Mouse (Mus musculus): ENCODE measurements around the gene Dbi. TPM values are rescaled to one million over a fixed set of nuclear protein-coding genes. Genes with fewer than 3 reads are reported as not detected.

Dbi gene
- total and polyA plus RNA-seq, 3 experiments: 149 to 164 TPM; not detected in 1

GRCm38 (mm10) chr1:120071133-120071532, 49.7 kb downstream of the Dbi start:
- no peaks in the 10 kb centered on the region; the same call in 1 of the 2 replicates for H3K79me2 ChIP-seq (ENCODE audit: control insufficient read depth, insufficient read depth, low read length, poor library complexity)
- no peak overlapping the region for H3K9ac ChIP-seq (ENCODE audit: control insufficient read depth, low read depth, low read length, poor library complexity, severe bottlenecking)
- no peaks in the 10 kb centered on the region for H3K27me3 ChIP-seq (ENCODE audit: control insufficient read depth in 1 of 2, insufficient read depth in 2 of 2, low read length in 2 of 2)
- TF ChIP-seq POLR2AphosphoS5 (IDR thresholded peaks at IDR 0.05; ENCODE audit: borderline replicate concordance, low read depth, low read length) (no peak), ZMIZ1 (IDR thresholded peaks at IDR 0.05; ENCODE audit: low read depth, low read length) (no peak), ELF1 (IDR thresholded peaks at IDR 0.05; ENCODE audit: low read depth, low read length) (no peak)
- peaks cover 0 to 7% of the 10 kb centered on the region in 2 experiments; a peak in 2 of 4 replicates for H3K4me1 ChIP-seq (ENCODE audit: control insufficient read depth in 1 of 2, insufficient read depth in 2 of 2, low read length in 2 of 2)
- no peak overlapping the region for H3K27ac ChIP-seq (ENCODE audit: control insufficient read depth, low read depth, low read length)
- H3K36me3 ChIP-seq (ENCODE audit: control insufficient read depth in 1 of 2, insufficient read depth in 2 of 2, low read length in 2 of 2): no peaks in the 10 kb centered on the region; a peak in 2 of 4 replicates
- H3K9me3 ChIP-seq (replicated peaks; ENCODE audit: insufficient read depth, low read length): no peaks in the 10 kb centered on the region
- no peak overlapping the region for H3K4me3 ChIP-seq (ENCODE audit: control insufficient read depth in 1 of 2, insufficient read depth in 1 of 2, low read depth in 2 of 2, low read length in 2 of 2)
- DNase-seq (ENCODE audit: low read depth, low spot score): no peak

GRCm38 (mm10) chr1:120070168-120070567, 50.7 kb downstream of the Dbi start:
- no peak for TF ChIP-seq USF1 (IDR thresholded peaks at IDR 0.05; ENCODE audit: low read depth, low read length)
- TF ChIP-seq HCFC1 (IDR thresholded peaks at IDR 0.05; ENCODE audit: low read depth, low read length): no peak
- TF ChIP-seq POLR2AphosphoS2 (IDR thresholded peaks at IDR 0.05; ENCODE audit: low read length): no peak
- TF ChIP-seq ELF1 (IDR thresholded peaks at IDR 0.05; ENCODE audit: low read depth, low read length): no peak
- TF ChIP-seq USF2 (IDR thresholded peaks at IDR 0.05; ENCODE audit: borderline replicate concordance in 1 of 2, insufficient read depth in 1 of 2, low read depth in 1 of 2, low read length in 2 of 2): no peak
- TF ChIP-seq TAL1 (IDR thresholded peaks at IDR 0.05; ENCODE audit: low read length): no peak
- TF ChIP-seq MAFK (IDR thresholded peaks at IDR 0.05; ENCODE audit: borderline replicate concordance, low read depth, low read length): no peak
- no peak for TF ChIP-seq E2F4 (IDR thresholded peaks at IDR 0.05; ENCODE audit: borderline replicate concordance, low read depth, low read length)
- TF ChIP-seq GABPA (IDR thresholded peaks at IDR 0.05; ENCODE audit: low read depth, low read length): no peak
- TF ChIP-seq RCOR1 (IDR thresholded peaks at IDR 0.05; ENCODE audit: low read depth, low read length): no peak
- TF ChIP-seq TCF12 (IDR thresholded peaks at IDR 0.05; ENCODE audit: low read depth, low read length): no peak
- no peak for TF ChIP-seq CTCF (IDR thresholded peaks at IDR 0.05 in 2 of 3, conservative IDR thresholded peaks at IDR 0.05 in 1 of 3; ENCODE audit: control insufficient read depth in 1 of 3, insufficient read depth in 1 of 3, low read depth in 2 of 3, low read length in 3 of 3, poor library complexity in 1 of 3, severe bottlenecking in 1 of 3)
- no peak for TF ChIP-seq NRF1 (IDR thresholded peaks at IDR 0.05; ENCODE audit: insufficient read depth, low read depth, low read length, poor library complexity, severe bottlenecking)
- no peak for TF ChIP-seq CHD1 (IDR thresholded peaks at IDR 0.05; ENCODE audit: low read depth, low read length)
- TF ChIP-seq GATA1 (IDR thresholded peaks at IDR 0.05; ENCODE audit: low read depth, low read length): no peak
- no peak for TF ChIP-seq JUND (IDR thresholded peaks at IDR 0.05; ENCODE audit: low read depth, low read length)
- no peak for TF ChIP-seq BHLHE40 (IDR thresholded peaks at IDR 0.05; ENCODE audit: borderline replicate concordance, low read depth, low read length)
- no peak for TF ChIP-seq SMC3 (IDR thresholded peaks at IDR 0.05; ENCODE audit: low read depth, low read length)
- TF ChIP-seq MAX (IDR thresholded peaks at IDR 0.05; ENCODE audit: low read length): no peak
- no peak for DNase-seq (ENCODE audit: low read depth, low spot score)
- Histone ChIP-seq H3K27ac (ENCODE audit: control insufficient read depth, low read depth, low read length) (no peak overlapping the region), H3K9me3 (replicated peaks; ENCODE audit: insufficient read depth, low read length) (no peaks in the 10 kb centered on the region), H3K4me3 (ENCODE audit: control insufficient read depth in 1 of 2, insufficient read depth in 1 of 2, low read depth in 2 of 2, low read length in 2 of 2) (no peak overlapping the region), H3K4me1 (ENCODE audit: control insufficient read depth in 1 of 2, insufficient read depth in 2 of 2, low read length in 2 of 2) (peaks cover 0 to 5% of the 10 kb centered on the region in 2 experiments; a peak in 2 of 4 replicates), H3K27me3 (ENCODE audit: control insufficient read depth in 1 of 2, insufficient read depth in 2 of 2, low read length in 2 of 2) (no peaks in the 10 kb centered on the region), H3K36me3 (ENCODE audit: control insufficient read depth in 1 of 2, insufficient read depth in 2 of 2, low read length in 2 of 2) (no peaks in the 10 kb centered on the region; a peak in 2 of 4 replicates), H3K79me2 (ENCODE audit: control insufficient read depth, insufficient read depth, low read length, poor library complexity) (no peaks in the 10 kb centered on the region; the same call in 1 of the 2 replicates), H3K9ac (ENCODE audit: control insufficient read depth, low read depth, low read length, poor library complexity, severe bottlenecking) (no peak overlapping the region)
